Mouse (Mus musculus) T-helper 2 cell (primary cell): Measurements from ENCODE around the gene Arhgap22.

Source experiments
- in situ Hi-C: fragments of 300-600 bp; cut with MboI, MseI; formaldehyde crosslinking; loops from one replicate; pipeline ENCODE4 v1.15.1; 2025; ENCODE audit warnings: high pct_unique_total_duplicates

The Arhgap22 gene

GRCm38 (mm10) chr14:33278374-33278773 is 64.5 kb downstream of the Arhgap22 start:
- in situ Hi-C loops = no loop called here

- in situ Hi-C loops = no loop called here
Measured at GRCm38 (mm10) chr14:33280921-33281320, 67.1 kb downstream of the Arhgap22 start.

- in situ Hi-C loops = no loop called here
Measured at GRCm38 (mm10) chr14:33282447-33282846, 68.6 kb downstream of the Arhgap22 start.

- in situ Hi-C loops = no loop called here
Measured at GRCm38 (mm10) chr14:33287920-33288319, 74.1 kb downstream of the Arhgap22 start.

GRCm38 (mm10) chr14:33290038-33290437 is 76.2 kb downstream of the Arhgap22 start:
- in situ Hi-C loops = no loop called here

GRCm38 (mm10) chr14:33294488-33294887 is 80.7 kb downstream of the Arhgap22 start:
- in situ Hi-C loops = no loop called here

- in situ Hi-C loops = no loop called here
Measured at GRCm38 (mm10) chr14:33296698-33297341, 83.0 kb downstream of the Arhgap22 start.

- in situ Hi-C loops = loop anchor here (5.0 kb wide), 1 partner anchor 83 kb away; no protein-coding TSS in a partner anchor
Measured at GRCm38 (mm10) chr14:33300591-33300990, 86.8 kb downstream of the Arhgap22 start.

GRCm38 (mm10) chr14:33303348-33303819 is 89.6 kb downstream of the Arhgap22 start:
- in situ Hi-C loops = loop anchor here (5.0 kb wide), 1 partner anchor 86 kb away; no protein-coding TSS in a partner anchor

- in situ Hi-C loops = no loop called here
Measured at GRCm38 (mm10) chr14:33305645-33306281, 91.9 kb downstream of the Arhgap22 start.

- in situ Hi-C loops = no loop called here
Measured at GRCm38 (mm10) chr14:33310719-33311118, 96.9 kb downstream of the Arhgap22 start.

GRCm38 (mm10) chr14:33312309-33312708 is 98.5 kb downstream of the Arhgap22 start:
- in situ Hi-C loops = no loop called here

- in situ Hi-C loops = no loop called here
Measured at GRCm38 (mm10) chr14:33313624-33314023, 99.8 kb downstream of the Arhgap22 start.

GRCm38 (mm10) chr14:33314160-33314559 is 100.3 kb downstream of the Arhgap22 start:
- in situ Hi-C loops = no loop called here

GRCm38 (mm10) chr14:33315111-33315510 is 101.3 kb downstream of the Arhgap22 start:
- in situ Hi-C loops = no loop called here

- in situ Hi-C loops = no loop called here
Measured at GRCm38 (mm10) chr14:33315771-33316170, 101.9 kb downstream of the Arhgap22 start.

- in situ Hi-C loops = no loop called here
Measured at GRCm38 (mm10) chr14:33317946-33318345, 104.1 kb downstream of the Arhgap22 start.

- in situ Hi-C loops = no loop called here
Measured at GRCm38 (mm10) chr14:33319541-33320521, 106.0 kb downstream of the Arhgap22 start.

GRCm38 (mm10) chr14:33320856-33321255 is 107.0 kb downstream of the Arhgap22 start:
- in situ Hi-C loops = no loop called here

- in situ Hi-C loops = no loop called here
Measured at GRCm38 (mm10) chr14:33322661-33323088, 108.8 kb downstream of the Arhgap22 start.

- in situ Hi-C loops = no loop called here
Measured at GRCm38 (mm10) chr14:33324556-33324955, 110.7 kb downstream of the Arhgap22 start.

GRCm38 (mm10) chr14:33328369-33328768 is 114.5 kb downstream of the Arhgap22 start:
- in situ Hi-C loops = no loop called here
